Mouse (Mus musculus): ENCODE measurements around the gene Nedd4. TPM values are rescaled to one million over a fixed set of nuclear protein-coding genes. Genes with fewer than 3 reads are reported as not detected.
A peak's percentile ranks its signal among the peaks of the same experiment; 100 is the strongest.

The Nedd4 gene
- polyA plus RNA-seq, 1 experiment from 2014 or later, result 764 TPM

GRCm38 (mm10) chr9:72724491-72725221, 62.5 kb downstream of the Nedd4 start:
- no peak overlapping the region for H3K4me2 ChIP-seq (replicated peaks; ENCODE audit: low read depth, low read length)
- ATAC-seq (ENCODE audit: insufficient number of reproducible peaks, insufficient read depth, low FRiP score, low read depth), result no peak
- no peak overlapping the region for H3K27ac ChIP-seq (ENCODE audit: low read length)
- no peaks in the 10 kb centered on the region for H3K9me3 ChIP-seq (ENCODE audit: control insufficient read depth, low read depth, low read length)
- H3K36me3 ChIP-seq (ENCODE audit: control insufficient read depth, insufficient read depth, low read length), result peaks cover 88% of the 10 kb centered on the region
- no peaks in the 10 kb centered on the region for H3K27me3 ChIP-seq (ENCODE audit: control insufficient read depth, insufficient read depth, low read length)
- no peaks in the 10 kb centered on the region for H3K4me1 ChIP-seq (ENCODE audit: control insufficient read depth, insufficient read depth, low read length)
- WGBS, result 54% methylated on average over 8 of the region's 8 CpGs
- H3K4me3 ChIP-seq (ENCODE audit: low read depth, low read length), result no peak overlapping the region
- H3K9ac ChIP-seq (replicated peaks; ENCODE audit: low read depth, low read length), result no peak overlapping the region

DNA sequence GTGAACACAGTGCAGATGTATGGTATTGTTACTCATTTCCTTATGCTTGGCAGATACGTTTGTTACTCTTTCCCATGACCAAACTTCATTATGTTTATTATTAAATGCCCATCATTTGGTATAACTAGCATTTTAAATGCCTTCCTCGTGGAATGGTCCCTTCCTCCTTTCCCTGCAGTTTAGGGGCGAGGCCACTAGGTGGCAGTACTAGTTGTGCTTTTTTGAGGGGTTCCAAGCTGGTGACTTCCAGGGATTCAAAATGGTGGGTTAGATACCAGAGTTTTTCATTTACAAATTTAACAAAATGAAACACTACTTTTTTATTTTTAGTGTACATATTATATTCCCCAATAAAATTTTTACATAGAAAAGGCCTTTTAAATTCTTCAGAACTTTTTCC, 71.8 kb downstream of the Nedd4 start:
- Histone ChIP-seq H3K4me3 (ENCODE audit: low read depth, low read length) (no peak overlapping the region), H3K4me2 (replicated peaks; ENCODE audit: low read depth, low read length) (no peak overlapping the region), H3K4me1 (ENCODE audit: control insufficient read depth, insufficient read depth, low read length) (no peaks in the 10 kb centered on the region), H3K9me3 (ENCODE audit: control insufficient read depth, low read depth, low read length) (no peaks in the 10 kb centered on the region), H3K9ac (replicated peaks; ENCODE audit: low read depth, low read length) (no peak overlapping the region), H3K27me3 (ENCODE audit: control insufficient read depth, insufficient read depth, low read length) (no peaks in the 10 kb centered on the region), H3K36me3 (ENCODE audit: control insufficient read depth, insufficient read depth, low read length) (peaks cover 84% of the 10 kb centered on the region), H3K27ac (ENCODE audit: low read length) (no peak overlapping the region)
- WGBS, result 43% methylated on average over 3 of the region's 3 CpGs
- ATAC-seq (ENCODE audit: insufficient number of reproducible peaks, insufficient read depth, low FRiP score, low read depth), result no peak

DNA sequence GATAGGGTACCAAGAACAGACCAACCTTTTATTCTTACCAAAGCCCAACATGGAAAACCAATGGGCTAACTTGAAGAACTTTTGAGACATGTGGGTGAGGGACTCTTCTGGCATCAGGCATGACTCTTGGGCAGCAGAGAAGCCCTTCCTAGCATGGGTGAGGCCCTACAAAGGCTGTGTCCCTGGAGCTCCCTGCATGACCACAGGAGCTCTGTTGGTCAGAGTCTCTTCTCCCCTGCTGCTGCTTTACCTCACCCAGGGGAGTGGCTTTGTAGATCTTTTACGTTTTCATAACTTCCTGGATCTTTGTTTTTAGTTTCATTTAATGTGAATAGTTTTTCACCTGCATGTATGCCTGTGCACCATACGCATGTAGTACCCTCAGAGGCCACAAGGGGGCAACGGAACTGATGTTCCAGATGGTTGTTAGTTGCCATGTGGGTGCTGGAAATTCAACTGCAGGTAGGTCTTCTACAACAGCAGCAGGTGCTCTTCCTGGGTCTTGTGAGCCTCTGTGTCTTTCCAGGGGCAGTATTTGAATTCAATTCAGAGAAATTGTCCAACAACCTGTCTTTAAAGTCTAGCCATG, 73.8 kb downstream of the Nedd4 start:
- 65% methylated on average over 3 of the region's 3 CpGs for WGBS
- no peak overlapping the region for H3K27ac ChIP-seq (ENCODE audit: low read length)
- no peak overlapping the region for H3K9ac ChIP-seq (replicated peaks; ENCODE audit: low read depth, low read length)
- peaks cover 91% of the 10 kb centered on the region for H3K36me3 ChIP-seq (ENCODE audit: control insufficient read depth, insufficient read depth, low read length)
- ATAC-seq (ENCODE audit: insufficient number of reproducible peaks, insufficient read depth, low FRiP score, low read depth), result no peak
- H3K4me2 ChIP-seq (replicated peaks; ENCODE audit: low read depth, low read length), result no peak overlapping the region
- no peaks in the 10 kb centered on the region for H3K27me3 ChIP-seq (ENCODE audit: control insufficient read depth, insufficient read depth, low read length)
- no peak overlapping the region for H3K4me3 ChIP-seq (ENCODE audit: low read depth, low read length)
- H3K4me1 ChIP-seq (ENCODE audit: control insufficient read depth, insufficient read depth, low read length), result no peaks in the 10 kb centered on the region
- no peaks in the 10 kb centered on the region for H3K9me3 ChIP-seq (ENCODE audit: control insufficient read depth, low read depth, low read length)

GRCm38 (mm10) chr9:72741206-72741605, 79.1 kb downstream of the Nedd4 start:
- Histone ChIP-seq H3K4me2 (replicated peaks; ENCODE audit: low read depth, low read length) (no peak overlapping the region), H3K9ac (replicated peaks; ENCODE audit: low read depth, low read length) (no peak overlapping the region), H3K4me3 (ENCODE audit: low read depth, low read length) (no peak overlapping the region), H3K9me3 (ENCODE audit: control insufficient read depth, low read depth, low read length) (no peaks in the 10 kb centered on the region), H3K27ac (ENCODE audit: low read length) (no peak overlapping the region), H3K4me1 (ENCODE audit: control insufficient read depth, insufficient read depth, low read length) (no peaks in the 10 kb centered on the region), H3K27me3 (ENCODE audit: control insufficient read depth, insufficient read depth, low read length) (no peaks in the 10 kb centered on the region), H3K36me3 (ENCODE audit: control insufficient read depth, insufficient read depth, low read length) (peaks cover 96% of the 10 kb centered on the region)
- no peak for ATAC-seq (ENCODE audit: insufficient number of reproducible peaks, insufficient read depth, low FRiP score, low read depth)
- WGBS, result 94% methylated on average over 6 of the region's 6 CpGs

DNA sequence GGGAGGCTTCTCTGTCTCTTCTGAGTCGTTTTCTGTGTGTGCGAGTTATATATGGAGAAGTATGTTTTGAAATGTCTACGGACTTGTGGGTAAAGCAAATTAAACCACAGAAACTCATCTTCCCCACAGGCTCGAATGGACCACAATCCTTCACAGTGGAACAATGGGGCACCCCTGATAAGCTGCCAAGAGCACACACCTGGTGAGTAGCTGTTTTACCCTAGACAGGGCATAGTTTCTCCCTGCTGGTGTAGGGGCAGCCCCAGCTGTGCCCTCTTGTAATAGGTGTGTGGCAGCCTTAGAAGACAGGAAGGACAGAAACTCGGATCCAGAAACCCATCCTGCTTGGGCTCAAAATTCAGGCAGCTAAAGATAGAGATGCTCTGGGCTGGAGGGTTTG, 84.1 kb downstream of the Nedd4 start:
- H3K36me3 ChIP-seq (ENCODE audit: control insufficient read depth, insufficient read depth, low read length), result peaks cover 82% of the 10 kb centered on the region
- no peaks in the 10 kb centered on the region for H3K27me3 ChIP-seq (ENCODE audit: control insufficient read depth, insufficient read depth, low read length)
- H3K4me2 ChIP-seq (replicated peaks; ENCODE audit: low read depth, low read length), result no peak overlapping the region
- no peak overlapping the region for H3K9ac ChIP-seq (replicated peaks; ENCODE audit: low read depth, low read length)
- H3K4me1 ChIP-seq (ENCODE audit: control insufficient read depth, insufficient read depth, low read length), result no peaks in the 10 kb centered on the region
- ATAC-seq (ENCODE audit: insufficient number of reproducible peaks, insufficient read depth, low FRiP score, low read depth), result no peak
- H3K4me3 ChIP-seq (ENCODE audit: low read depth, low read length), result no peak overlapping the region
- 84% methylated on average over 5 of the region's 5 CpGs for WGBS
- H3K27ac ChIP-seq (ENCODE audit: low read length), result no peak overlapping the region
- H3K9me3 ChIP-seq (ENCODE audit: control insufficient read depth, low read depth, low read length), result no peaks in the 10 kb centered on the region

DNA sequence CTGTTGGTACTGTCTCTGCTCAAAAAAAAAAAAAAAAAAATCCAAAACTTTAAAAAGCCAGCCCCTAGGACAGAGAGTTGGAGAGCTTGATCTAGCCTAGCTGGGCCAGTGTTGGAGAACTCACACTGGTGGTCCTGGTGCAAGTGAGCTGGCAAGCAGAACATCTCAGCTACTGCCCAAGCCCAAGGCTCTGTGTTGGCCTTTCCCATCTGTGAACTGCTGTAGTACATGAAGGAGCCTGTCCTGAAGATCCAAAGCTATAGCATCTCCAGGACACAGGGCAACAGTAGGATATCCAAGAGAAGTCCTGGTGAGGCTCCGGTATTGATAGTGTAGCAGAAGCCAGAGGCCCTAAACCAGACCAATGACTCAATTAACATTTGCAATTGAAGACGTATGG, 88.1 kb downstream of the Nedd4 start:
- Histone ChIP-seq H3K4me1 (ENCODE audit: control insufficient read depth, insufficient read depth, low read length) (no peaks in the 10 kb centered on the region), H3K9ac (replicated peaks; ENCODE audit: low read depth, low read length) (no peak overlapping the region), H3K4me3 (ENCODE audit: low read depth, low read length) (no peak overlapping the region), H3K9me3 (ENCODE audit: control insufficient read depth, low read depth, low read length) (no peaks in the 10 kb centered on the region), H3K27ac (ENCODE audit: low read length) (no peak overlapping the region), H3K4me2 (replicated peaks; ENCODE audit: low read depth, low read length) (no peak overlapping the region), H3K27me3 (ENCODE audit: control insufficient read depth, insufficient read depth, low read length) (no peaks in the 10 kb centered on the region), H3K36me3 (ENCODE audit: control insufficient read depth, insufficient read depth, low read length) (peaks cover 44% of the 10 kb centered on the region)
- 69% methylated on average over 2 of the region's 2 CpGs for WGBS
- peak; percentile 48; the same call in 1 of the 2 replicates for ATAC-seq (ENCODE audit: insufficient number of reproducible peaks, insufficient read depth, low FRiP score, low read depth)

DNA sequence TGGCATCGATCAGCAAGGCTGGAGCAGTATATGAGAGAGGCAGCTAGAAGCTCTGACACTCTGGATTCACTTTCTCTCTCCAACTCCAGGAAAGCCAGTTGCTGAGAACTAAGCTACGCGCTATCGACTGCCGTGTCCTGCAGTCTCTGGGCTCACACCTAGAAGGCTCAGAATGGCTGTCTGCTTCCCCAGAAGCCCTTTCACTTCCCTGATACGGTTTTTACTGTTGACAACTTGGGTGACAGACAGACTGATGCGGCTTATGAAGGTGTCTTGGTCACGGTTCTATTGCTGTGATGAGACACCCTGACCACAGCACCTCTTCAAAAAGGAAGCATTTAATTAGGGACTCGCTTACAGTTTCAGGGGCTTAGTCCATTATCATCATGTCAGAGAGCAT, 90.5 kb downstream of the Nedd4 start:
- no peak overlapping the region for H3K4me3 ChIP-seq (ENCODE audit: low read depth, low read length)
- no peaks in the 10 kb centered on the region for H3K27me3 ChIP-seq (ENCODE audit: control insufficient read depth, insufficient read depth, low read length)
- H3K36me3 ChIP-seq (ENCODE audit: control insufficient read depth, insufficient read depth, low read length), result peaks cover 20% of the 10 kb centered on the region
- H3K9ac ChIP-seq (replicated peaks; ENCODE audit: low read depth, low read length), result no peak overlapping the region
- H3K4me1 ChIP-seq (ENCODE audit: control insufficient read depth, insufficient read depth, low read length), result no peaks in the 10 kb centered on the region
- H3K27ac ChIP-seq (ENCODE audit: low read length), result no peak overlapping the region
- no peak for ATAC-seq (ENCODE audit: insufficient number of reproducible peaks, insufficient read depth, low FRiP score, low read depth)
- WGBS, result 76% methylated on average over 9 of the region's 9 CpGs
- no peaks in the 10 kb centered on the region for H3K9me3 ChIP-seq (ENCODE audit: control insufficient read depth, low read depth, low read length)
- no peak overlapping the region for H3K4me2 ChIP-seq (replicated peaks; ENCODE audit: low read depth, low read length)

GRCm38 (mm10) chr9:72753741-72754140, 91.6 kb downstream of the Nedd4 start:
- Histone ChIP-seq H3K36me3 (ENCODE audit: control insufficient read depth, insufficient read depth, low read length) (peaks cover 9% of the 10 kb centered on the region), H3K9me3 (ENCODE audit: control insufficient read depth, low read depth, low read length) (no peaks in the 10 kb centered on the region), H3K4me1 (ENCODE audit: control insufficient read depth, insufficient read depth, low read length) (0 out of 2 replicates have a peak, but pooled peaks cover 2% of the 10 kb centered on the region), H3K9ac (replicated peaks; ENCODE audit: low read depth, low read length) (no peak overlapping the region), H3K27me3 (ENCODE audit: control insufficient read depth, insufficient read depth, low read length) (no peaks in the 10 kb centered on the region), H3K27ac (ENCODE audit: low read length) (no peak overlapping the region), H3K4me3 (ENCODE audit: low read depth, low read length) (no peak overlapping the region), H3K4me2 (replicated peaks; ENCODE audit: low read depth, low read length) (no peak overlapping the region)
- 25% methylated on average over 7 of the region's 7 CpGs for WGBS
- ATAC-seq (ENCODE audit: insufficient number of reproducible peaks, insufficient read depth, low FRiP score, low read depth), result no peak

All from stomach, embryonic 14.5 days (tissue).